Mouse (Mus musculus): Measurements from ENCODE around the gene Ranbp3. TPM values are rescaled to one million over a fixed set of nuclear protein-coding genes. Genes with fewer than 3 reads are reported as not detected.

Ranbp3 gene
- polyA plus RNA-seq, 1 experiment from 2014 or later: 49.6 TPM

GRCm38 (mm10) chr17:56728117-56728516, 55.0 kb downstream of the Ranbp3 start:
- no peak overlapping the region for H3K4me3 ChIP-seq (replicated peaks)
- ATAC-seq (ENCODE audit: low read depth) (peak; percentile 36; the same call in 1 of the 2 replicates), DNase-seq (no peak)
- H3K36me3 ChIP-seq: peaks cover 8% of the 10 kb centered on the region
- H3K9ac ChIP-seq: peak overlapping the region; percentile 23; the same call in 1 of the 2 replicates
- 24% methylated on average over 12 of the region's 12 CpGs for WGBS (ENCODE audit: insufficient replicate concordance)
- H3K4me2 ChIP-seq: peak overlapping the region; percentile 34
- peaks cover 49% of the 10 kb centered on the region for H3K27me3 ChIP-seq
- no peak overlapping the region for H3K27ac ChIP-seq
- no peaks in the 10 kb centered on the region for H3K9me3 ChIP-seq (replicated peaks)
- peaks cover 22% of the 10 kb centered on the region for H3K4me1 ChIP-seq (replicated peaks)

- H3K27me3 ChIP-seq: peaks cover 59% of the 10 kb centered on the region
- no peak for ATAC-seq (ENCODE audit: low read depth)
- WGBS (ENCODE audit: insufficient replicate concordance): 49% methylated on average over 6 of the region's 6 CpGs
Observed at GRCm38 (mm10) chr17:56729151-56729550, 56.1 kb downstream of the Ranbp3 start.

DNA sequence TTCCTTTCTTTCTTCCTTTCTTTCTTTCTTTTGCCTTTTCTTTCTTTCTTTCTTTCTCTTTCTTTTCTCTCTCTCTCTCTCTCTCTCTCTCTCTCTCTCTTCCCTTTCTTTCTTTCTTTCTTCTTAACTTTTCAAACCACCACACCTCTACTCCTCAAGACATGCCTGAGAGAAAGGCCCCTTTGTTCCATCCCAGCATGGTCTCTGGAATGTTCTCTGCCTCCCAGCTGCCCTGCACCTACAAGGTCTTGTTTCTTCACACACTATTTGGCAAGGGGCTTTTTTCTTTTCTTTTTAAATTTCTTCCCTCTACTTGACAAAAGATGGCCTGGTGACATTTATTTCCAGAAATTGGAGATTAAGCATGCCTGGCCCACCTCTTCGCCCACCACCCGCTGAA, 56.6 kb downstream of the Ranbp3 start:
- Histone ChIP-seq H3K9ac (no peak overlapping the region), H3K4me1 (replicated peaks) (peaks cover 22% of the 10 kb centered on the region), H3K4me2 (no peak overlapping the region), H3K36me3 (no peaks in the 10 kb centered on the region), H3K27me3 (peaks cover 64% of the 10 kb centered on the region), H3K4me3 (replicated peaks) (no peak overlapping the region), H3K9me3 (replicated peaks) (no peaks in the 10 kb centered on the region), H3K27ac (no peak overlapping the region)
- ATAC-seq (ENCODE audit: low read depth) (no peak), DNase-seq (no peak)
- WGBS (ENCODE audit: insufficient replicate concordance): 53% methylated on average over 2 of the region's 2 CpGs

More at GRCm38 (mm10) chr17:56729151-56729550, 56.1 kb downstream of the Ranbp3 start:
- no peaks in the 10 kb centered on the region for H3K9me3 ChIP-seq (replicated peaks)
- DNase-seq: no peak
- no peaks in the 10 kb centered on the region for H3K36me3 ChIP-seq
- H3K4me2 ChIP-seq: no peak overlapping the region
- no peak overlapping the region for H3K27ac ChIP-seq
- no peak overlapping the region for H3K4me3 ChIP-seq (replicated peaks)
- H3K9ac ChIP-seq: no peak overlapping the region
- H3K4me1 ChIP-seq (replicated peaks): peaks cover 22% of the 10 kb centered on the region

GRCm38 (mm10) chr17:56736534-56736933, 63.4 kb downstream of the Ranbp3 start:
- no peaks in the 10 kb centered on the region for H3K36me3 ChIP-seq
- H3K4me3 ChIP-seq (replicated peaks): no peak overlapping the region
- no peaks in the 10 kb centered on the region for H3K4me1 ChIP-seq (replicated peaks)
- peaks cover 75% of the 10 kb centered on the region for H3K27me3 ChIP-seq
- no peak overlapping the region for H3K4me2 ChIP-seq
- 29% methylated on average over 8 of the region's 8 CpGs for WGBS (ENCODE audit: insufficient replicate concordance)
- no peak overlapping the region for H3K27ac ChIP-seq
- H3K9ac ChIP-seq: no peak overlapping the region
- no peaks in the 10 kb centered on the region for H3K9me3 ChIP-seq (replicated peaks)
- DNase-seq: no peak
- ATAC-seq (ENCODE audit: low read depth): no peak

DNA sequence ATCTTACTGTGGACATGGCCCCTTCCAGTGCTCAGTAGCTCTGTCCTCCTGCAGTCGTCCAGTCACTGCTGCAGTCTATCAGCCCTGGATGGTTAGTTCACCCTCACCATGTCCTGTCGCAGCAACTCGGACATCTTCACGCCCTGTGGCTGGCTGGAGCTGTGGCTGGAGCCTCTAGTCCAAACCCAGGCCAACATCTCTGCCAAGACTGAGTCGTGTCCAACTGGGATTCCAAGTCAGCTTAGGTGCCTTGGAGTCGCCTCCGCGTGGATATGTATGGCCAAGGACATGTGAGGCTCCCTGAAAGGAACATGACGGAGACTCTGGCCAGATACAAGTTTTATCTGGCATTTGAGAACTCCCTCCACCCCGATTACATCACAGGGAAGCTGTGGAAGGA, 65.1 kb downstream of the Ranbp3 start:
- Histone ChIP-seq H3K36me3 (no peaks in the 10 kb centered on the region), H3K27ac (no peak overlapping the region), H3K4me2 (no peak overlapping the region), H3K9ac (no peak overlapping the region), H3K4me3 (replicated peaks) (no peak overlapping the region), H3K27me3 (peaks cover 67% of the 10 kb centered on the region), H3K9me3 (replicated peaks) (no peaks in the 10 kb centered on the region), H3K4me1 (replicated peaks) (no peaks in the 10 kb centered on the region)
- WGBS (ENCODE audit: insufficient replicate concordance): 56% methylated on average over 10 of the region's 10 CpGs
- ATAC-seq (ENCODE audit: low read depth): no peak
- no peak for DNase-seq

DNA sequence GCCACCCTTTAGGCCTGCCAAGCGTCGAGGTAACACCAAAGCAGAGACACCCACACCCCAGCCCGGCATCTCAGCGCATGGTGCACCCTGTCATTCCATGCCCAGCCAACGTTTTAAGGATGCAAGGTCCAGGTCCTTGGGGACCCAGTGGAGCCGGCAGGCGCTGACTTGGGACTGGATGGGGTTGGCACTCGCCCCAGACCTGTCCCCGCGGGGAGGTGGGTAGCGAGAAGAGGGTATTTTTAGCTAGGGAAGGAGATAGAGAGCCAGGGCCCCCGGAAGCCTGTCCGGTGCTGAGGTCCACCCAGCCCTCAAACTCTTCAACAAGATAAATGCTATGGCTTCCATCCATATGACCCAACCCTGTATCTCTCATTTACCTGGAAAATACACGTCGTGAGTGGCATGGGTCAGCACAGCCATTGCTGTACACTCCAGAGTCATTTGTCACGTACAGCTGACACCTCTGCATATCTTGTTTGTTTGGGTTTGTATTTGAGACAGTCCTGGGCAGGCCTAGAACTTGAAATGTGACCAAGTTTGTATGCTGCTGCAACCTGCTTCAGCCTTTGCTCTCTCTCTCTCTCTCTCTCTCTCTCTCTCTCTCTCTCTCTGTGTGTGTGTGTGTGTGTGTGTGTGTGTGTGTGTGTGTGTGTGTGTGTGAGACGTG, 67.2 kb downstream of the Ranbp3 start:
- DNase-seq (no peak), ATAC-seq (ENCODE audit: low read depth) (no peak)
- Histone ChIP-seq H3K4me2 (no peak overlapping the region), H3K27ac (no peak overlapping the region), H3K9ac (no peak overlapping the region), H3K36me3 (no peaks in the 10 kb centered on the region), H3K4me3 (replicated peaks) (no peak overlapping the region), H3K9me3 (replicated peaks) (no peaks in the 10 kb centered on the region), H3K4me1 (replicated peaks) (no peaks in the 10 kb centered on the region), H3K27me3 (peaks cover 60% of the 10 kb centered on the region)
- WGBS (ENCODE audit: insufficient replicate concordance): 69% methylated on average over 17 of the region's 17 CpGs

GRCm38 (mm10) chr17:56740788-56741160, 67.7 kb downstream of the Ranbp3 start:
- peaks cover 58% of the 10 kb centered on the region for H3K27me3 ChIP-seq
- DNase-seq: no peak

GRCm38 (mm10) chr17:56744173-56744572, 71.1 kb downstream of the Ranbp3 start:
- WGBS (ENCODE audit: insufficient replicate concordance): 40% methylated on average over 5 of the region's 5 CpGs
- no peak overlapping the region for H3K4me3 ChIP-seq (replicated peaks)
- H3K27me3 ChIP-seq: peaks cover 47% of the 10 kb centered on the region
- no peak for ATAC-seq (ENCODE audit: low read depth)
- H3K36me3 ChIP-seq: no peaks in the 10 kb centered on the region
- no peak for DNase-seq
- no peak overlapping the region for H3K4me2 ChIP-seq
- H3K9ac ChIP-seq: no peak overlapping the region
- H3K4me1 ChIP-seq (replicated peaks): no peaks in the 10 kb centered on the region
- H3K9me3 ChIP-seq (replicated peaks): no peaks in the 10 kb centered on the region
- H3K27ac ChIP-seq: no peak overlapping the region

More at GRCm38 (mm10) chr17:56740788-56741160, 67.7 kb downstream of the Ranbp3 start:
- ATAC-seq (ENCODE audit: low read depth): no peak
- no peaks in the 10 kb centered on the region for H3K9me3 ChIP-seq (replicated peaks)
- H3K4me3 ChIP-seq (replicated peaks): no peak overlapping the region
- no peaks in the 10 kb centered on the region for H3K4me1 ChIP-seq (replicated peaks)
- no peak overlapping the region for H3K9ac ChIP-seq
- H3K36me3 ChIP-seq: no peaks in the 10 kb centered on the region
- WGBS (ENCODE audit: insufficient replicate concordance): 60% methylated on average over 17 of the region's 17 CpGs
- no peak overlapping the region for H3K27ac ChIP-seq
- no peak overlapping the region for H3K4me2 ChIP-seq

DNA sequence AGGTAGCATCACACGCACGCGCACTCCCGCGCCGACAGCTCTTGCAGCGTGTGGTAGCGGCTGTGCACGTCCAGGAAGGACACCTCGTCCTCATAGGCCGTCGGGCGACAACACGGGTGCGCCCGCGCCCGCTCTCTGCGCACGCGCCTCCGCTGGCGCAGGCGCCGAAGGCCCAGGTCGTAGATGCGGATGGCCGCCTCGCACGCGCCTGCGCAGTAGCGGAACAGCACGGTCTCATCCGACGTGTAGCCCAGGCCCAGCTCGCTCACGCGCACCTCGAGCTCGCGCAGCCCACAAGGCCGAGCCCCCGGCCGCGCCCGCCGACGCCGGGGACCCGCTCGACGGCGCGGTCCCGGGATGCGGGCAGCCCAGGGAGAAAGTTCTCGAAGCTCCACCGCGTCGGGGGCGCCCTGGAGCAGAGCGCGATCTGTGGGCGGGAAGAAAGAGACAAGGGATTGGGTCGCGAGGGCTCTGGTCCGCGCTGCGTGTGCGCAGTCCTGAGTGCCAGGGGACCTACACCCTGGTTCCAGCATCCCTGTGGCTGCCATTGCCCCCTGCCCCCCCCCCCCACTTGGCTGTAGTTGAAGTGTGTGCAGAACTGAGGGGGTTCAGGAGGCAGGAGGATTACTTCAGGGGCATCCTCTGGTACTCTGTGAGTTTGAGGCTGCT, 78.4 kb downstream of the Ranbp3 start:
- peak; percentile 60 for DNase-seq
- Histone ChIP-seq H3K4me3 (replicated peaks) (peak overlapping the region; percentile 41), H3K9me3 (replicated peaks) (no peaks in the 10 kb centered on the region), H3K36me3 (no peaks in the 10 kb centered on the region), H3K4me2 (peak overlapping the region; percentile 56), H3K9ac (peak overlapping the region; percentile 36; the same call in 1 of the 2 replicates), H3K27me3 (peaks cover 91% of the 10 kb centered on the region), H3K27ac (no peak overlapping the region), H3K4me1 (replicated peaks) (peaks cover 31% of the 10 kb centered on the region)
- 26% methylated on average over 71 of the region's 71 CpGs for WGBS (ENCODE audit: insufficient replicate concordance)
- peak; percentile 64 for ATAC-seq (ENCODE audit: low read depth)

DNA sequence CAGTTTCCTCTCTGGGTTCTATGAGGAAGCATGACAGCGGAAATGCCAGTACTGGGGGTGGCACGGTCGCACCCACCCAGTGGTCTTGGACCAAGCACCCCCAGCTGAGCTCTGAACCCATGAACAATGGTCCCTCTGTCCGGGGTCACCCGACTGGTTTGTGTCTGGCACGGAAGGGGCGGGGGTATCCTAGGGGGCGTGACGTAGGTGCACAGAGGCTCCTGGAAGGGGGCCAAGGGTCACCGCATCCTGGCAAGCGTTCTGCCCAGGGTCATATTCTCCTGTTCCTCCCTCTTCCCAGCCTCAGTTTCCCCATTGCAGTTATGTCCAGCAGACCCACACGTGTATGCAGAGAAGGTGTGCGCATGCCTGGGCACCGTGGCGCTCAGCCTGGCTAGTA, 80.4 kb downstream of the Ranbp3 start:
- H3K4me2 ChIP-seq: no peak overlapping the region
- H3K27ac ChIP-seq: no peak overlapping the region
- no peak overlapping the region for H3K4me3 ChIP-seq (replicated peaks)
- peaks cover 86% of the 10 kb centered on the region for H3K27me3 ChIP-seq
- no peaks in the 10 kb centered on the region for H3K9me3 ChIP-seq (replicated peaks)
- no peak for ATAC-seq (ENCODE audit: low read depth)
- H3K36me3 ChIP-seq: no peaks in the 10 kb centered on the region
- peaks cover 49% of the 10 kb centered on the region for H3K4me1 ChIP-seq (replicated peaks)
- DNase-seq: no peak
- no peak overlapping the region for H3K9ac ChIP-seq
- 38% methylated on average over 15 of the region's 15 CpGs for WGBS (ENCODE audit: insufficient replicate concordance)

- no peak for ATAC-seq (ENCODE audit: low read depth)
- DNase-seq: no peak
- Histone ChIP-seq H3K27me3 (peaks cover 81% of the 10 kb centered on the region), H3K9me3 (replicated peaks) (no peaks in the 10 kb centered on the region), H3K4me1 (replicated peaks) (peaks cover 60% of the 10 kb centered on the region), H3K36me3 (no peaks in the 10 kb centered on the region), H3K9ac (0 out of 2 replicates have a peak overlapping the region, but pooled peaks have one; percentile 2), H3K27ac (no peak overlapping the region), H3K4me3 (replicated peaks) (peak overlapping the region; percentile 22), H3K4me2 (peak overlapping the region; percentile 38)
- 8% methylated on average over 36 of the region's 36 CpGs for WGBS (ENCODE audit: insufficient replicate concordance)
Observed at GRCm38 (mm10) chr17:56754271-56755185, 81.4 kb downstream of the Ranbp3 start.
